Mouse (Mus musculus) embryo, embryonic 10 days (tissue): ENCODE results near the gene Ubqln4.

Experiments
- DNase-seq: peaks from one replicate; pipeline ENCODE4 v3.0.0-alpha.2; 2015; ENCODE audit warnings: low spot score

The Ubqln4 gene

DNA sequence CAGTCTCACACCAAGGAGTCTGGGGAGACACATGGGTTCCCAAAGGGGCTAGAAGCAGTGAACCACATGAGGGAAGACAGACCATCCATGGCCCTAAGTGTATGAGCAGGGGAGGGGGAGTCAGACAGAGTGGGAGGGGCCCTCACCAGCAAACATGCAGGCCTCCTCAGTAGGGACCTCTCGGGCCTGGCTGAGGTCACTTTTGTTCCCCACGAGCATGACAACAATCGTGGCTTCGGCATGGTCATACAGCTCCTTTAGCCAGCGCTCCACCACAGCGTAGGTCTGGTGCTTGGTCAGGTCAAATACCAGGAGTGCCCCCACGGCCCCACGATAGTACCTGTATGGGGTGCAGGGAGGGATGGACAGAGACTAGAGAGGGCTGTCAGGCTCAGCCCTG lies 10.4 kb upstream of the Ubqln4 start:
- no peak for DNase-seq

DNA sequence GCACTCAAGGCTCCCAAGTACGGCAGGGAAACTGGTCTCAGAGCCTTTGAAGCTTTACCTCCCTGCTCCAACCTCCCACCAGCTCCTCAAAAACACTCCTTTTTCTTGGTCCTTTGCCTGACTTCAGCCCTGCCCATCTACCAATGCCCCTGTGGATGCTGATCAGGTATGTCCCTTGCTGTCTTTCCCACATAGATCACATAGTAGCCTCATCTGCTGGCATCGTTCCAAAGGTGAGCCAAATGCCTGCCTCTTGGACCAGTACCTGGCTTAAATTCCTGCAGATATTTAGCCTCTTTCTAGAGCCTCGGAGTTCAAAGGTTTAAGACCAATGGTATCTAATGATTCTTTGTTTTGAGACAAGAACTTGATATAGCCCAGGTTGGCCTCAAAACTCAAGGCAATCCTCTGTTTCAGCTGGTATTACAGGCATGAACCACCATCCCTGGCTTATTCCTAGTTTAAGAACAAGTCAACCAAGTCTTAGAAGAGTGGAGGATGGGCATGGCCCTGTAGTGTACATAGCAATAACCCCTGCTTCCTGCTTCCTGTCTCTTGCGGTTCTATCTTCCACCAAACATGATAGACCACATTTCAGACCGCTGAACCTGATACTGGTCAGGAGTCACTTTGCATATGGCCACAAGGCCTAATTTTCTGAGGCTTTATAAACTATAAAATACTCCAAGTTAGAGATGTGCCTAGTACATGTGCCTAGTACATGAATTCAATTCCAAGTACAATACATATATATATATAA lies 9.7 kb upstream of the Ubqln4 start:
- no peak for DNase-seq

DNA sequence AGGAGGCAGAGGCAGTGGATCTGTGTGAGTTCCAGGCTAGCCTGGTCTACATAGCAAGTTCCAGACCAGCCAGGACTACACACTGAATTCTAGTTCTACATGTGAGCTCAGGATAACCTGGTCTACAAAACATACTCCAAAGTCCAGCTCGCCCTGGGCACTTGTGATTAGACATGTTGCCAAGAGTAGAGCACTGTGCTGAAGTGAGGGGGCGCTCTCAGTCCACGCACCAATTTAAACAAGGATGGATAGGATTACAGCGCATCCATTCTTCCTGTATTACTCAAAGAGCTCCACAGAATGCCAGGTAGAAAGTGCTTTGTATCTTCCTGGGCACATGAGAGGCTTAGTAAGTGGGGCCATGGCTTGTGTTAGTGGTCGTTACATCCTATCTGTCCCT lies 9.0 kb upstream of the Ubqln4 start:
- DNase-seq: peak; percentile 55

DNA sequence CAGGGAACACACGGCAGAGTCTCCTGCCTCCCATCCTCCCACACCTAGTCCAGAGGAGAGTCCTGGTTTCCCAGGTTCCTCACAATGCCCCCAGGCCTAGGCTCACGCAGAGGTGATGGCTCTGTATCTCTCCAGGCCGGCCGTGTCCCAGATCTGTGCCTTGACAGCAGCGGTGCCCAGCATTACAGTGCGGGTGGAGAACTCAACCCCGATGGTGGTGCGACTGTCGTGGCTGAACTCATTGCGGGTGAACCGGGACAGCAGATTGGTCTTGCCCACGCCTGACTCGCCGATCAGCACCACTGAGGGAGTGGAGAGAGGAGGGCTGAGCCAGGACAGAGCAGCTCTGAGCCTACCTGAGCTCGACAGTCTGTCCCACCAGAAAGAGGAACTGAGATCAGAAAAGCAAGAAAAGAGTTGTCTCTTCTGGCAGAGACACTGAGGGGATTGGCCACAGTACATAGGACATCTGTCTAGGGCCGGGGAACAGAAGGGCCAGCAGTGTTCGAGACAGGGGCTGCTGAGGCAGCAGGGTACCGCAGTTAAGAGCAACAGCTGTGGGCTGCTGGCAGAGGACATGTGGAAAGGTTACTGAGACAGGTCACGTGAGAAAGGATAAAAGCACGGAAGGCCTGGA lies 8.5 kb upstream of the Ubqln4 start:
- DNase-seq: no peak

DNA sequence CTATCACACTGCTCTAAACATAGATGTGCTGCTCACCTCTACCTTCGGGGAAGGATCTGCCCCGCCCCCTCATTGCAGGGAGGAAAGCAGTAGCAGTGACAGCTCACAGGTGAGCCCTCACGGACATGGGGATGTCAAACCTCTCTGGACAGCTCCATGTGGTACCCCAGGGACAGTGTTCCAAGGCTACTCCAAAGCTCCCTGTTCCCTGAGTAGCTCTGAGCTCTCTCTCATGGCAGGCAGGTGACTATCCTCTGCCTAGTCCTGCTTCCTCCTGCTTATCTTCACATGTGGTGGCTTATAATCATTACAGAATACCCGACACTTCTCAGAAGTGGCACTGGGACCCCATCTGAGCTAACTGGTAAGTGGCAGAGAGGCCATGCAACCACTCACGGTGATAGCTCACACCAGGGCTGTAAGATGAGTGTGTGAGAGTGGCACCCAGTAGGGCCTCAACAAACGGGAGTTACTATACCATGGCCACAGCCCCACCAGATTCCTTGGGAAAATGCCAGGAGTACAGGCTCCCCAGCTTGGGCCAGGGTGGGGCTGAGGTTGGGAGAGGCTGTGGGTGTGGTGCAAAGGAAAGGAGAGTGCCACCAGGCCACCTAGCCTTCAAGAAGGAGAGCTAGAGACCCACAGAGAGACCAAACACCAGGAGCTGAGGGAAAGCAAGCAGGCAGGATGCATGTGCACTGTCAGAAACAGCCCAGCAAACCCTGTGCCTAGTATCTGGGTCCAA lies 6.7 kb upstream of the Ubqln4 start:
- no peak for DNase-seq

DNA sequence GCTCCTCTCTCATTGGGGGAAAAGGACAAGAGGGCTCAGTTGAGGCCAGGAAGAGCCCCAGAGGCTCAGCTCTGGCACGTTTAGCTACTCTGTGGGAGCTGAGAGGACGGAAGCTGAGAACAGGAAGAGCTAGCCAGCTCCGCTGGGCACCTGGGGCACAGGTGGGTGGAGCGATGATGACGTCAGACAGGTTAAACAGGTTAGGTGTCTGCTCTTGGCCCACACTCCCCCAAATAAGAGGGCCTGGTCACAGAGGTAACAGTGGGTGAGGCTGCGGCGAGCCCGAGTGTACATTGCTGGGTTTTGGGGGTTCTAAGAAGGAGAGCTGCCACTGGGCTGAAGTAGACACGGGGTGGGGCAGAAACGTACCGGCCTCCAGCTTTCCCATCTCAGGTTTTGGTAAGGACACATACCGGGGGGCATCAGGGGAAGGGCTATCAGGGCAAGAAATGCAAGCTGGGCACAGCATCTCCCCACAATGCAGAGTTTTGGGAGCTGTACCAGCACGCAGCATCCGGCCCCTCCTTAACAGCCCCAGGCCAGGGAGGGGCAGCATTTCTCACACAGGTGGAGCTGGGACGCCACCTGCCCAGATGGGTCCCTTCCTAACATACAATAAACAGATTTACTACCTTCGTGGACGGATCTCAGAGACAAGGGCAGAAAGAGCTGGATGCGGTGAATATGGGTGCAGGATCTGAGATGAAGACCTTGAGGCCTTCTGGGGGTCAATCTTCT lies 5.2 kb upstream of the Ubqln4 start, which contains the start of gene Rab25:
Rab25 (minus strand) TSS at position 121 of the 738 bp plus-strand sequence.
- no peak for DNase-seq

DNA sequence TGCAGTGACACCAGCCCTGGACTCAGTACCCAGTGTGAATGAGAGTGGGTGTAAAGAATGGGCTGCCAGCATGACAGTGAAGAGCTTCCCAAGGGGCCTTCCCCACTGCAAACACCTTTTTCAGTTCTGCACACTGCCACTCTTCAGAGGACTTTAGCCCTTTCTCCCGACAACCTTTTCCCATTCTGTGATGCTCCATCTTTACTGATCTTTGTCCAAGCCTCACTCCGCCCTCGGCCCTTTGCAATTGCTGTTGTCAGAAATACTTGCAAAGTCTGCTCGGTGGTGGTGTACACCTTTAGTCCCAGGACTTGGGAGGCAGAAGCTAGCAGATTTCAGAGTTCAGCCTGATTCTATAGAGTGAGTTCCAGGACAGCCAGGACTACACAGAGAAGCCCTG lies 2.0 kb upstream of the Ubqln4 start:
- DNase-seq: no peak

DNA sequence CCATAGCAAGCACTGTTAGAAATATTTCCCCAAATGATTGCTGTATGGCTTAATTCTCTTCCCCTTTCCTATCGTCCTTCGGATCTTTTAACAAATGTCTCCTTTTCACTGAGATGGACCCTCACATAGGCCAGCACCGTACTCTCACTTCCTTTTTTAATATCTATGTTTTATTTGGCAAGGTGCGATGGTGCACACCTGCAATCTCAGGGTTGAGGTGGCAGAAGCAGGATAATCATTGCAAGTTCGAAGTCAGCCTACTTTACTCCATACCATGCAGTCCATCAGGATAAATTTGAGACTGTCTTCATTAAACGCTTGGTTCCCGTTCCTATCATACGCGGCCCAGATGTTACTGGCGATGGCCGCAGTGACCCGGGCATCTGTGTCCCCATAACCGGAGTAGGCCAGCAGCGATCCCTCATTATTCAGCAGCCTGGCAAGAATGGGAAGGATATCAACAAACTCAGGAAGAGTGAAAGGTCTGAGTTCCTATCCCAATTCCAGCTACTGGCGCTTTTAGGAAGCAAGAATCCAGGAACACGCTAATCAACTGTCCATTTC lies 1.4 kb upstream of the Ubqln4 start:
- no peak for DNase-seq

DNA sequence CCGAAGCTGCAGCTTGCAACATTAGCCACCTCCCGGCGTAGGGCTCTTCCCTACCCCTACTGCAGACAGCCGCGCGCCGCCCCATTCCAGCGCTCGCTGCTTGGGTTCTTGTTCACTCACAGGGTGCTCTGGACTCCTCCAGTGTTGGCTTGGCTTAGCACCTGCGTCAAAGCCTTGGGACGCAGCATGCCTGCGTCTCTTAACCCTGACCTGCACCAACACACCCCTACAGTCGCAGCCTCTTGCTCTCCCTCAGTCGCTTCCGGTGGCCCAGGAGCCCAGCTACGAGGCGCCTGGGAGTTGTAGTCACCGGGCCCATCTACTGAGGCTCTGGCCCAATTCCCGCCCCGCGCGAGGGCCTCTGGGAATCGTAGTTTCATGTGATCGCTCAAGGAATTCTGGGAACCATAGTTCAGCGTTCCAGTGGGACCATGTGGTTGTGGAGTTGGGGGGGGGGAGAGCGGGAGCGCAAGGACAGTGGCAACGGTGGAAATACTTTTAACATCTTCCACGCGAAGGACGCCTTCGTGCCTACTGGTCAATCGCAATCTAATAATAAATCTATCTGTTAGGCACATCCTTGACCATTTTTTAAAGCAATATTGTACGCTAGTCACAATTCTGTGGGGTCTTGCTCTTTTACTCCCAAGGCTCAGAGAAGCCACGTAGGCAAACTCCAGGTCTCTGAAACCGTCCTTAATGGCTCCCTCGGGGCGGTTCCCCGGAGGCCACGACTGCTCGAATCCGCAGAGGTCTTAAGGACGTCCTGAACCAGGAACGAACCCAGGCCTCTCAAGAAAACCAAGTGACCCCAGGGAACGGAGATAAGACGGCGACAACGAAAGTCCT lies 658 bp upstream of the Ubqln4 start, which contains the start of gene Lamtor2:
Lamtor2 (minus strand) TSS at position 399 of the 849 bp plus-strand sequence.
- DNase-seq: peak; percentile 99

DNA sequence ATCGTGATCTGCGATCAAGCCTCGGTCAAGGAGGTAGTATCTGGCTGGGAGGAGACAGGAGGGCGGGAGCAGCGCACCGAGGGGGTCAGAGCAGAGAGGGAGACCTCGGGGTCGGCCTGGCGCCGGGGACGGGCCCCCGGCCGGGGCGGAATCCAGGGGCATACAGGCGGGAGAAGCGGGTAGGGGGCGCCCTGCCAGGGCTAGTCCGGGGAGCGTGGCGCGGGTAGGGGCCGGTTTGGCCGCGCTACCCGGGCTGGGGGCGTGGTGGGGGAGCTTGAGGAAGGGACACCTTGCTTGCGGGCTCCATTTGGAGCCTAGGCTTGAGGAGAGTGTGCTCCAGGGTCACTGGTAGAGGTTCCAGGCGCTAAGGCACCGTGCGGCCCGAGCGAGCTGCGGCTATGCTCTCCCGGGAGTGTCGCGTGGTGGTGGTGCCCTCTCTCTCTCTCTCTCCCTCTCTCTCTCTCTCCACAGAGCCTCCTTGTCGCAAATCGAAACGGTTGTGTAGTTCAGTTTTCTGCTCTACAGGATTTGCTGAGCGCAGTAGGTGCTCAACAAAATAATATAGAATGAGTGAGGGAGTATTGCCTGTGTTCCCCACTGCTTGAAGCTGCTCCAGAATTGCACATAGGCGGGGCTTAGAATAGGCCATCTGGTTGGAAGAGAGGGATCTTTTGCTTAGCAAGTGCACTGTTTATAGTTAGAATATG lies 475 bp downstream of the Ubqln4 start:
- DNase-seq: peak; percentile 66

DNA sequence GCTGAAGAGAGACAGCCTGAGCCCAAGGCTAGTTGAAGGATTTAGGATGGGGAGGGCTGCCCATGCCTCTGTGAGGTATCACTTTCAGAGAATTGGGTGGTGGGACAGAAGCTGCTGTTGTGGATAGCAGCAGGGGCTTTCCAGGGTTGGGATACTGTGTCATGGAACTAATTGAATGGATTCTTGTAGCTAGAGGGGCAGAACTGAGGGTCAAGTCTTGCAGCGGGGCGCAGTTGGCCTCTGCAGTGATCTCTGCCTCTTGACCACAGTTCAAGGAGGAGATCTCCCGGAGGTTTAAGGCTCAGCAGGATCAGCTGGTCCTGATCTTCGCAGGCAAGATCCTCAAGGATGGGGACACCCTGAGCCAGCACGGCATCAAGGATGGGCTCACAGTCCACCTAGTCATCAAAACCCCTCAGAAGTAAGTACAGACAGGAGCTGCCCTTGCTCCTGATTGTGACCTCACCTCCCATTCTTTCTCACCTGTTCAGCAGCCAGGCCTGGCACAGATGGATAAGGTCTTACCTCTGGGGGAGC lies 1.6 kb downstream of the Ubqln4 start:
- no peak for DNase-seq

DNA sequence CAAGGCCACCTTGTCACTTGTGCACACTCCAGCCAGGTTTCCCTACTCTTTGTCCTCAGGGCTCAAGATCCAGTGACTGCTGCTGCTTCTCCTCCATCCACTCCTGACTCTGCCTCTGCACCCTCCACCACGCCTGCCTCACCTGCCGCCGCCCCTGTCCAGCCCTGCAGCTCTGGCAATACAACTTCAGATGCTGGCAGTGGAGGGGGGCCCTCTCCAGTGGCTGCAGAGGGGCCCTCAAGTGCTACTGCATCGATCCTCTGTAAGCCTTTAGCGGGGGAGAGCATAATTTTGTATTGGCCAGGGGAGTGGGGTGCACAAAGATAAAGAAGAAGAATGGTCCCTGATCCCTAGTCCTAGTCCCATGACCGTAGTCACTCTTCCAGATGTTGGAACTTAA lies 2.2 kb downstream of the Ubqln4 start:
- DNase-seq: no peak

DNA sequence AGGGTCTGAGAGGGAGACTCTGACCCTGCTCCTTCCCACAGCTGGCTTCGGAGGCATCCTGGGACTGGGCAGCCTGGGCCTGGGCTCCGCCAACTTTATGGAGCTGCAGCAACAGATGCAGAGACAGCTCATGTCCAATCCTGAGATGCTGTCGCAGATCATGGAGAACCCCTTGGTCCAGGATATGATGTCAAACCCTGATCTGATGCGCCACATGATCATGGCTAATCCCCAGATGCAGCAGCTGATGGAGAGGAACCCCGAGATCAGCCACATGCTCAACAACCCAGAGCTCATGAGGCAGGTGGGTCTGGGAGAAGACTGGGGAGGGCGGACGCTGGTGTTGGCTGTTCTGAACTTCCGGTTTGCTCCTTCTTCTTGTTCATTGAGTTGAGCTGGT lies 3.1 kb downstream of the Ubqln4 start:
- no peak for DNase-seq

DNA sequence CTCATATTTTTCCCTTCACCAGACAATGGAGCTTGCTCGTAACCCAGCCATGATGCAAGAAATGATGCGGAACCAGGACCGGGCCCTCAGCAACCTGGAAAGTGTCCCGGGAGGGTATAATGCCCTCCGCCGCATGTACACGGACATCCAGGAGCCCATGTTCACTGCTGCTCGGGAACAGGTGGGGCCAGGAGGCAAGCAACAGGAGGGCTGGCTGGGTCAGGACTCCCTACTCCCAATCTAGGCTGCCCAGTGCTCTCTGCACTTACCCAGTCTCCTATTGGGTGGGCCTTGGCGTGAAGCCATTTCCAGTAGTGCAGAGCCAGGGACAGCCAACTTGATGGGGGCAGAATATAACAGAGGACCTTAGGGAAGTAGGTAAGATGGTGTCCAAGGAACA lies 6.0 kb downstream of the Ubqln4 start:
- DNase-seq: no peak

DNA sequence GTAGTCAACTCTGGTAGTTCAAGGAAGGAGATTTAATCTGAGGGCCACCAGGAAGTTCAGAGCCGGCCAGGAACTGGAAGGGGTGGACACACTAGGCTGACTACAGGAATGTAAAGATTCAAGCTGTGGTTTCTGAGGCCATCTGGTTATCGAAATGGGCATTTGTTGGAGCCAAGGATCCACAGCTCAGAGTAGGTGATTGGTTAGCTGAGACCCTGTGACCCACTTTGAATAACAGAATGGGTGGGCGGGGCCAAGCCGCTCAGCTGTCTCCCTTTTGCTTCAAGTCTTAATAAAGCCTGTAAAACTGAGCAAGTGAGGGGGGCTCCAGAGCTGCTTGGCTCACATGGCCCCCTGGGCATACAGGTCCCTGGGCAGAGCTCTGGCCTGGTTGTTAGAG lies 8.4 kb downstream of the Ubqln4 start:
- DNase-seq: no peak

DNA sequence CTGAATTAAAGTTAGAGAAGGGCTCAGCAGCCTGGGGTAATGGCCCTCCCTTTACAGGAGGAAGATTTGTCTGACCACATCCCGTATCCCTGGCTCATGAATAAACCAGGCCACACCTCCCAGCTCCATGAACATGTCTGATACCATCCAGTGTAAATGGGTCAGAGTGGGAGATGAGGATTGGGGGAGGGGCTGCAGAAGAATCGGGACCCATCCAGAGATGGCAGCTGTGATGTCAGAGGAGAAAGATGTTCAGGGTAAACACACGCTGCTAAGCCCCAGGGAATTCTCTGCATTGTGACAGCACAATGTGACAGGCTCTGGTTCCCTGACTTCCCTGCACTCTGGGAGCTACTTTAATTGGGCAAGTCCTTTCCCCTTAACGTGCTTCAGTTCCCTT lies 9.9 kb downstream of the Ubqln4 start:
- DNase-seq: no peak

DNA sequence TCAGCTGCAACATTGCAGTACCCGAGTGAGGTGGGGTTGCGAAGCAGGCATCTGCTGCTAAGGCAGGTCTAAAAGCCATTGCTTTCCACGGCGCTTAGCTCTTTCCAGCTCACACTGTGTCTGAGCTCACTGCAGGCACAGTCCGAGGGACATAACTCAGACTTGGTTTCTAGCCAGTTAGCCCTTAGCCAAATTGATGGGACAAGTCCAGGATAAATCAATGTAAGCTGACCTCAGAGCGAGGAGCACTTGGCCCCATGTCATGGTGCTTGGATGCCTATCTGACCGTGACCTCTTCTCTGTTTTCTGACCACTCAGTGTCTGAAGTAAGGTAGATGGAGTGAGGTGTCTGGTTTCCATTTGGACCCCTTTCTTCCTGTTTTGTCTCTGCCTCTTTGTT lies 10.4 kb downstream of the Ubqln4 start:
- no peak for DNase-seq

DNA sequence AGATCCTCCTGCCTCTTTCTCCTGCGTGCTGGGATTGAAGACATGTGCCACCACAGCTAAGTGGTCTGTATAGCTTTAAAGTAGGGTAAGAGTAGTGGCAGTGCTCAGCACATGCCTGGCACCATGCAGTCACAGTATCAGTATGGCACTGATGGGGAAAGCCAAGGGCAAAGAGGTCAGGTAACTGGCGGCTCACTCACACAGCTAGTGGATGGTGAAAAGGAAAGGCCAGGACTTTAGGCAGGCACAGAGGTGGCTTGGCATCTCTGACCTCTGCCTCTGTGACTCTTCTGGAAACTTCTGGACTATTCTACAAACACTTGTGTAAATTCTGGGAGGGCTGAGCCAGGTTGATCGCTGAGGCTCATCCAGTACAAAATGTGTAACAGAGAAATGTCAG lies 12.6 kb downstream of the Ubqln4 start:
- DNase-seq: no peak

DNA sequence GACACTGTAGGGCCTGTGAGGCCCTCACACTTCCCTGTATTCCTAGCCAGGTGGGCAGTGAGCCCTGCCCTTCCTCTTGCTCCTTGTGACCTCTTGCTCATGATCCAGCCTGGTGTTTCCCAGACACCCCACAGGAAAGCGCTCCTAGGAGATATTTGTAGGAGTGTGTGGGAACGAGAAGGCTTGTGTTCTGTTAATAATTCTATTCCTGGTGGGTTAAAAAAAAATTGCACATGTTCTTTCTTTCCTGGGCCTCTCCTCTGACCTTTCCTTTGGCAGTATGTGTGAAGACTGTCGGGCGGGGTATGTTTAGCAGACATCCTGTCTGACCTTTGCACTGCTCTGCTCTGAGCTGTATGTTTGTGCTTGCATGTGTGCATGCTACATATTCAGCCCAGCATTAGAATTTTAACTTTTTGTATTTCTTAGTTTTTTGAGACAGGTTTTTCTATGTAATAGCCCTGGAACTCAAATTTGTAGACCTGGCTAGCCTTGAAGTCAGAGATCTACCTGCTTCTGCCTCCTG lies 13.0 kb downstream of the Ubqln4 start:
- DNase-seq: no peak

DNA sequence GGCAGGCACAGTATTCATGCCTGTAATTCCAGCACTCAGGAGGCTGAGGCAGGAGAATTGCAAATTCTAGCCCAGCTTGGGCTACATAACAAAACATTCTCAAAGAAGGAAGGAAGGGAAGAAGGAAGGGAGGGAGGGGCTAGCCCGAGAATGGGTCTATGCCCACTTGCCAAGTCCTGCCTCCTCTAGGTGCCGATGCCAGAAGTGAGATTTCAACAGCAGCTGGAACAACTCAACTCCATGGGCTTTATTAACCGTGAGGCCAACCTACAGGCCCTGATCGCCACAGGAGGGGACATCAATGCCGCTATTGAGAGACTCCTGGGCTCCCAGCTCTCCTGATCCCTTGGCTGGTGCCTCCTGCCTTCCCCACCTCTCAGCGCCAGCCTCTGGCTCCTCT lies 14.3 kb downstream of the Ubqln4 start:
- DNase-seq: no peak
